Mouse (Mus musculus): ENCODE measurements around the gene Kcnab1.

- TF ChIP-seq CTCF (IDR thresholded peaks at IDR 0.05; ENCODE audit: insufficient read depth, low read length): no peak
- TF ChIP-seq POLR2A (IDR thresholded peaks at IDR 0.05; ENCODE audit: borderline replicate concordance, extremely low read depth, low read depth, low read length): no peak
Measured at GRCm38 (mm10) chr3:65223635-65224034, 114.5 kb downstream of the Kcnab1 start.

Measured in lung, adult 2 months (tissue).